Mouse (Mus musculus): ENCODE results near the gene Ctsa.

The Ctsa gene

GRCm38 (mm10) chr2:164794293-164794692 is 38.4 kb upstream of the Ctsa start:
- ChIA-PET CTCF (interaction anchor here (0.5 to 6.8 kb wide), 101 partner anchors 9 to 1599 kb away, joined by 3 to 91 read pairs (median 5); partner anchors contain the start of genes Acot8 (in 4 of the 4), Snx21 (in 4 of the 4), Zswim3 (in 4 of the 4) and Ctsa (in 3 of the 4)), POLR2A (interaction anchor here (0.6 to 24.1 kb wide), 64 partner anchors 9 to 271 kb away, joined by 3 to 694 read pairs (median 5); partner anchors contain the start of genes Acot8 (in 4 of the 4), Zswim3 (in 4 of the 4), Snx21 (in 3 of the 4) and Ube2c (in 3 of the 4))

DNA sequence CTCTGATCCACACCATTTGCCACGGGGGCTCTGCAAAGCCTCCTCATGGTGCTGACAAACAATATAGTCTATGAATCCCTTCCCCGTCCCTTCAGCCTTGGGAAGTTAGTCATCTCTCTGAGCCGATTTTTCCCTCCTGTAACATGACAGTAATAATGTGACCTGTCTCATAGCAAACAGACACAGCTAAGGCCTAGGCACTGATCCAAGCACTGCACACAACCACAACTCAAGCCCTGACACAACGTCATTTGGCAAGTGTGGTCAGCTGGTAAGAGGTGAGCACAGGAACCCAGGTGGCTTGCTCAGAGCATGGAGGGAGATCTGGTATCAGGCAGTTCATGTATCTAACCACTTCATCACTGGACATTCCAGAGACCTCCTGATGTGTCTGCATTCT is 36.8 kb upstream of the Ctsa start:
- ChIA-PET CTCF (interaction anchor here (0.6 to 6.8 kb wide), 6 partner anchors 9 to 81 kb away, joined by 3 to 91 read pairs (median 14); partner anchors contain the start of genes Snx21 (in 3 of the 4), Acot8 (in 1 of the 4) and Zswim3 (in 1 of the 4)), POLR2A (interaction anchor here in 3 of 4 experiments (0.9 to 24.1 kb wide), 11 partner anchors 8 to 49 kb away, joined by 3 to 694 read pairs (median 42); partner anchors contain the start of genes Acot8 (in 3 of the 3), Zswim3 (in 3 of the 3), Ube2c (in 2 of the 3) and Zswim1 (in 2 of the 3))

- POLR2A ChIA-PET: interaction anchor here in 3 of 4 experiments (0.6 to 24.1 kb wide), 19 partner anchors 9 to 258 kb away, joined by 3 to 694 read pairs (median 5); partner anchors contain the start of genes Snx21 (in 2 of the 3), Zswim1 (in 2 of the 3), Ctsa (in 1 of the 3) and Pltp (in 1 of the 3)
- CTCF ChIA-PET: interaction anchor here in 3 of 4 experiments (0.6 to 1.5 kb wide), 22 partner anchors 8 to 1328 kb away, joined by 3 to 9 read pairs (median 4); partner anchors contain the start of genes Zswim1 (in 2 of the 3), Snx21 (in 1 of the 3) and Ube2c (in 1 of the 3)
Observed at GRCm38 (mm10) chr2:164798554-164798953, 34.1 kb upstream of the Ctsa start.

DNA sequence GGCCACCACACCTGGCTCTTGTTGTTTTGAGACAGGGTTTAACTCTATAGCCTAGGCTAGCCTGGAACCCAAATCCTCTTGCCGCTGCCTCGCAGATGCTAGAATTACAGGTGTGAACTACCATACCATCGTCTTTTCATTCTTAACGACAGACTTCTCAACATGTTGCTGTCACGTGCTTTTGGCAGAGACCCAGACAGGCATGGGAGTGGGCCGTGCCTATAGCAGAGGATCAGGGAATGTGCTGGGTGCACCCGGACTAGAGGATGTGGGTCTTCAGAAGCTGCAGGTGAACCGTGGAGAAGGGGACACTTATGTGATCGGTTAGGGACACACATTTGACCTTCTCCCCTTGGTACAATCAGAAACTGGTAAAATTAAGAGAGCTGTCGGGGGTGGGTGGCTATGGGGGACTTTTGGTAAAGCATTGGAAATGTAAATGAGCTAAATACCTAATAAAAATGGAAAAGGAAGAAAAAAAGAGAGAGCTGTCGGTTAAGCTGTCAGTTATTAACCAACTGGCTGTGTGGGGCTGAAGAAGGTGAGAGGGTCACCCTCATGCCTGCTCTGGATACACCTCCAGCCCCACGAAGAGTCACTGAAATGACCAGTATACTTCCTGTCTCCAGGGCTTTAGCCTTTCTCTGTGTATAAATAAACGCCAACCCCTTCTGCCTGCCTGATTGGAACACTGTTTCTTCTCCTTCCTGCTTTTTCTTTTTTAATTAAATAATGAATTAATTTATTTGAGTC is 32.2 kb upstream of the Ctsa start:
- POLR2A ChIA-PET: interaction anchor here in 3 of 4 experiments (0.9 to 24.1 kb wide), 12 partner anchors 8 to 59 kb away, joined by 3 to 694 read pairs (median 5); partner anchors contain the start of genes Ctsa (in 2 of the 3), Snx21 (in 2 of the 3), Spata25 (in 2 of the 3) and Zswim1 (in 2 of the 3)
- CTCF ChIA-PET: interaction anchor here in 1 of 4 experiments (0.6 to 0.8 kb wide), 2 partner anchors 12 to 237 kb away, joined by 3 read pairs; no protein-coding TSS in a partner anchor

DNA sequence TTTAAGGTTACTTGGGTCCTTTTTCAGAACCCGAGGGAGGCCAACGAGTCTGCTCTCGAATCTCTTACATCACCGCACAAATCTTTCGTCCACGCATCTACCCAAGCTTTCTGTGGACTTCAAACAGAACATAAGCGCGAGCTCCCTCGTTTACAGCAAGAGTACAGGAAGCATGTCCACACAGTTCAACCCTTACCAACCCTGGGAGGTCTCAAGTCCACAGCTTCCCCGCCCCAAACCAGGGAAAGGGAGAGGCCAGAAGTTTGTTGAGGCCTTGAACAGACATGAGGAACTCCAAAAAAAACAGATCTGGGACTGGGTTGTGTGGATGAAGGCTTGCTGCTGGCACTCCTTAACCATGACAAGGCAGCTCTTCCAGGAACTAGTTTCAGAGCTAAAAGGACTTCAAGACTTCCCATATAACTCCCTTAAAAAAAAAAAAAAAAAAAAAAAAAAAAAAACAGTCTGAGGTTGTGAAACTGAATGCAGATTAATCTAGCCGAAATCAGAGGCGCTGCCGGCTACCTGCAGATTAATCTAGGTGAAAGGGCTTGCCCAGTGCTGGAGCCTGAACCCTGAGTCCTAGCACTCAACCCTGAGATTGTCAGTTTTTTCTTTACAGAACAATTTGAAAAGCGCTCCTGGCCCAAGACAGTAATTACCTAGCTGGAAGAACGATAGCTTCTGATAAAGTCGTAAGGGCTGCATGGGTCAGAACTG is 29.3 kb upstream of the Ctsa start:
- CTCF ChIA-PET: interaction anchor here (0.6 to 6.8 kb wide), 10 partner anchors 9 to 1275 kb away, joined by 3 to 68 read pairs (median 6); partner anchors contain the start of genes Wfdc10 (in 1 of the 4) and Wfdc9 (in 1 of the 4)

DNA sequence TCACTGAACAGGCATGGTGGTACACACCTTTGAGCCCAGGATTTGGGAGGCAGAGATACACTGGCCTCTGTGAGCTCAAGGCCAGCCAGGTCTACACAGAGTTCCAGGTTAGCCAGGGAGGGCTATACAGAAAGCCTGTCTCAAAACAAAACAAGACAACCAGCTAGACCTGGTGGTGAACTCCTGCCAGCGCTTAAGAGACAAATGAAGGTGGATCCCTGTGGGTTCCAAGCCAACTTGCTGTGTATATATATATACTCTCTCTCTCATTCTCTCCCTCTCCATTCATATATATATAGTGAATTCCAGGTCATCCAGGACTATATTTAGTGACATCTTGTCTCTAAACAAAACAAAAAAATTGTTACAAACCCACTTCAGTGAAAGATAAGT is 28.8 kb upstream of the Ctsa start:
- CTCF ChIA-PET: interaction anchor here (0.6 to 6.8 kb wide), 9 partner anchors 10 to 148 kb away, joined by 3 to 68 read pairs (median 10); partner anchors contain the start of genes Wfdc10 (in 1 of the 4), Wfdc9 (in 1 of the 4) and Zswim1 (in 1 of the 4)
- POLR2A ChIA-PET: interaction anchor here (0.8 to 24.1 kb wide), 52 partner anchors 10 to 1762 kb away, joined by 3 to 694 read pairs (median 9); partner anchors contain the start of genes Ctsa (in 3 of the 4), Neurl2 (in 3 of the 4), Zswim1 (in 3 of the 4) and Gm20458 (in 2 of the 4)

More for the DNA sequence above, 29.3 kb upstream of the Ctsa start:
- POLR2A ChIA-PET: interaction anchor here in 3 of 4 experiments (0.6 to 24.1 kb wide), 38 partner anchors 9 to 343 kb away, joined by 3 to 694 read pairs (median 16); partner anchors contain the start of genes Ctsa (in 3 of the 3), Neurl2 (in 3 of the 3), Zswim1 (in 3 of the 3) and Pcif1 (in 2 of the 3)

DNA sequence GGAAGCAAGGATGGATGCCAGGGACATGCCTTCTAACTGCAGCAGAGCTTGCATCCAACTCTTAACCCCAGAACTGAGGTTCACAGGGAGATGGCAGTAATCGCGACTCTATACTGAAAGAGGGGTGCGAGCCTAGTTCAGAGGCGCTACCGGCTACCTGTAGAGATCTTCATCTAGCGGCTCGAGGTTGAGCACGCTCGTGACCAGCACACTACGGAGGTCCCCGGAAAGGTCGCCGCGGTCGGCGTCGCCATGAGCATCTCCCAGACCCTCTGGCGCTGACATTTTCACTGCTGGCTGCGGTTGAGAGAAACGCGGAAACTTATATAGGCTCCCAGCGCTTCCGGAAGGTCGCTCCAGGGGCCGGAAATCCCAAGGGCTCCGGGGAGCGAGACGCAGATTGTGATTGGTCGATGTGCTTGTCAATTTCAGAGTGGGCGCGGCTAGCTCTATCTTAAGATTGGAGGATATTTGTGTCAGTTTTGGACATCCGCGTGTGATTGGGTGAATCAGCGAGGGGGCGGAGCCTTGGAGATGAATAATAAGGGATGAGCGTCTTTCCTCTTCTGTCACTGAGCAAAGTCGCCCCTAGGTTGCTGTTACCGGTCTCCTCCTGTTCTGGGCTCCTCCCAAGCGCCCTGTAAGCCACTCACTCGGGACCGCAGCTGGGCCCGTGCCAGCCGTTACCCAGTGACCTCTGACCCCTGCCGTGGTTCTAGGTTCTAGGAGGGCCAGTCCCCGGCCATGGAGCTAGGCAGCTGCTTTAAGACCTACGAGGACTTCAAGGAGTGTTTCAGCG is 27.9 kb upstream of the Ctsa start, which contains the start of the genes Acot8 and Zswim3:
TSS of gene Acot8 (minus strand) at position 350 of the 799 bp plus-strand sequence.
TSS of gene Zswim3 (plus strand) at position 566 of the 799 bp plus-strand sequence.
- POLR2A ChIA-PET: interaction anchor here (0.6 to 24.1 kb wide), 112 partner anchors 9 to 1763 kb away, joined by 3 to 694 read pairs (median 5); partner anchors contain the start of genes Zfp335 (in 4 of the 4), Zswim1 (in 4 of the 4), Ctsa (in 3 of the 4) and Neurl2 (in 3 of the 4)

DNA sequence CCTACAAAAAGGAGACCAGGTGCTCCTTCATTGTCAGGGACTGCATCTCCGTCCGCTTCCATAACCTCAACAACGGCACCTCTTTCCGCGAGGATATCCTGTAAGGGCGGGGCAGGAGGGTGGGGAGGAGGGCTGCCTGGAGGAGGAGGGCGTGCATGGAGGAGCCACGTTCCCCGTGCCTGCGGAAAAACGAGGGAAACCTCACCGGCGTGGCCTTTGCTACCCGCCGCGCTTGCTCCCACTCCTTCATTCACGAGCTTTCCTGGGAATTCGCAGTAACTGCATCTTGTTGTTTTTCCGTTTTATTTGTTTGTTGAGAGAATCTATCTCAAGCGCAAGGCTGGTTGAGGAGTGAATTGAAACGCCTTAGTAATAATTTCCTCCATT is 27.3 kb upstream of the Ctsa start:
- CTCF ChIA-PET: interaction anchor here in 3 of 4 experiments (0.7 to 6.8 kb wide), 11 partner anchors 11 to 149 kb away, joined by 3 to 68 read pairs (median 4); partner anchors contain the start of genes Wfdc10 (in 1 of the 3), Wfdc9 (in 1 of the 3) and Zswim1 (in 1 of the 3)
- POLR2A ChIA-PET: interaction anchor here (0.6 to 24.1 kb wide), 102 partner anchors 9 to 1176 kb away, joined by 3 to 694 read pairs (median 6); partner anchors contain the start of genes Zswim1 (in 4 of the 4), Ctsa (in 3 of the 4), Neurl2 (in 3 of the 4) and Pcif1 (in 3 of the 4)

More for the DNA sequence above, 27.9 kb upstream of the Ctsa start, which contains the start of the genes Acot8 and Zswim3:
- CTCF ChIA-PET: interaction anchor here (0.7 to 6.8 kb wide), 16 partner anchors 8 to 149 kb away, joined by 3 to 68 read pairs (median 4); partner anchors contain the start of genes Wfdc10 (in 1 of the 4), Wfdc9 (in 1 of the 4) and Zswim1 (in 1 of the 4)

DNA sequence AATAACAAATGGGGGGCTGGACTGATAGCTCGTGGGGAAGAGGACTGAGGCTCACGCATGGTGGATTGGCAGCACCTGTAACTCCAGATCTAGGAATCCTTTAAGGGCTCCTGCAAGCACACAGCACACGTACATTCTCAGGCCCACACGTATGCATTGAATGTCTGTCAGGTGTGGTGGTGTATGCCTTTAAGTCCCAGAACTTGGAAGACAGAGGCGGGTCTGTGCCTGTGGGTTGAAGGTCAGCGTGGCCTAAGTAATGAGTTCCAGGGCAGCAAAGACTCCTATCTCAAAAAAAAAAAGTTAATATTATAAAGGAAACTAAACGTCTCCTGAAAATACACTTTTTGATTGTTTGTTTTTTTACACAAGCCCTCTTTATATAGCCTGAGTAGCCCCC is 26.1 kb upstream of the Ctsa start:
- CTCF ChIA-PET: interaction anchor here in 2 of 4 experiments (0.6 to 6.8 kb wide), 6 partner anchors 11 to 162 kb away, joined by 3 to 68 read pairs (median 3); partner anchors contain the start of gene Ctsa (in 1 of the 2)
- POLR2A ChIA-PET: interaction anchor here (1.0 to 24.1 kb wide), 29 partner anchors 8 to 111 kb away, joined by 3 to 694 read pairs (median 24); partner anchors contain the start of genes Ctsa (in 3 of the 4), Neurl2 (in 3 of the 4), Zswim1 (in 3 of the 4) and Pcif1 (in 2 of the 4)

- POLR2A ChIA-PET: interaction anchor here in 3 of 4 experiments (1.1 to 18.2 kb wide), 7 partner anchors 6 to 26 kb away, joined by 5 to 694 read pairs (median 397); partner anchors contain the start of genes Acot8 (in 3 of the 3), Zswim3 (in 3 of the 3), Zswim1 (in 2 of the 3) and Ctsa (in 1 of the 3)
- CTCF ChIA-PET: interaction anchor here in 2 of 4 experiments (1.3 to 1.5 kb wide), 2 partner anchors 19 to 20 kb away, joined by 3 to 5 read pairs; no protein-coding TSS in a partner anchor
Observed at GRCm38 (mm10) chr2:164813557-164813956, 19.1 kb upstream of the Ctsa start.

DNA sequence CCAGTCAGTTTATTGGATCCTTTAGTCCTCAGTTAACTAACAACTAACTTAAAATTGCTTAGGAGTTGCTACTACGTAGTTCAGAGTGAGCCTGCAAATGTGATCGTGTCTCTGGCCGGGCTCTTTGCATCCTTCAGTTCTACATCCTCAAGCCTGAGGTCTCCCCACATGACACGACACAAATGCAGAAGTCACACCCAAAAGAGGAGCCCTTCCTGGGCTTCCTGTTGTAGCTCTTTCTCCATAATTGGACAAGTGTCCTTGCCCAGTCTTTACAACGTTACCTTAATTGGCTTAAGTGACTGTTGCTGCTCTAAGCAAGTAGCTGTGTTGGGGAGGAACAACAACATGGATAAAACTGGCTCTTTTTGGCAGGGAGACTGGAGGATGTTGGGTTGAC is 17.3 kb upstream of the Ctsa start:
- CTCF ChIA-PET: interaction anchor here (0.6 to 2.4 kb wide), 4 partner anchors 21 to 146 kb away, joined by 3 to 10 read pairs (median 3); no protein-coding TSS in a partner anchor
- POLR2A ChIA-PET: interaction anchor here (0.5 to 18.2 kb wide), 17 partner anchors 8 to 666 kb away, joined by 3 to 694 read pairs (median 5); partner anchors contain the start of genes Acot8 (in 3 of the 4), Zswim3 (in 3 of the 4), Ctsa (in 2 of the 4) and Neurl2 (in 2 of the 4)

- ChIA-PET POLR2A (interaction anchor here in 3 of 4 experiments (0.6 to 18.2 kb wide), 15 partner anchors 9 to 667 kb away, joined by 3 to 694 read pairs (median 6); partner anchors contain the start of genes Acot8 (in 3 of the 3), Zswim3 (in 3 of the 3), Ctsa (in 2 of the 3) and Neurl2 (in 2 of the 3)), CTCF (interaction anchor here in 3 of 4 experiments (0.6 to 2.4 kb wide), 3 partner anchors 22 to 90 kb away, joined by 3 to 10 read pairs (median 3); no protein-coding TSS in a partner anchor)
Observed at GRCm38 (mm10) chr2:164815821-164816220, 16.9 kb upstream of the Ctsa start.

DNA sequence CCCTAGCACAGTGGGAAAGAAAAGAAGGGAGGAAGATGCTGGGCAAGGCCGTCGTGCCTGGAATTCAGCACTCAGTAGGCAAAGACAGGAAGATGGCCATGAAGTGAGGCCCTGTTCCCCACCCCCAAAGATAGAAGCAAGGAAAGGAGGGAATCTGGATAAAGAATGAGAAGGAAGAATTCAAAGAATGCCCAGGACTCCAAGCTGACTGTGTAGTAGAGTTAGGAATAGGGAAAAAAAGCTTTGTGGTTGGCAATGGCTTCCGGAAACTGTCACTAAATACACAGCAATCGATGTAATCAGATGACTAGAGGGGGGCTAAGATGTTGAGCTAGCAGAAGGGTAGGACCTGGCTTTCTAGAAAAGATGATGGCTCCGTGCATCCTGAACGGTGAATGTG is 15.5 kb upstream of the Ctsa start:
- POLR2A ChIA-PET: interaction anchor here in 3 of 4 experiments (0.7 to 18.2 kb wide), 18 partner anchors 9 to 95 kb away, joined by 3 to 694 read pairs (median 6); partner anchors contain the start of genes Acot8 (in 3 of the 3), Zswim3 (in 3 of the 3), Ctsa (in 2 of the 3) and Neurl2 (in 2 of the 3)
- CTCF ChIA-PET: interaction anchor here in 2 of 4 experiments (1.4 to 1.8 kb wide), 3 partner anchors 23 to 26 kb away, joined by 3 to 14 read pairs (median 5); no protein-coding TSS in a partner anchor

DNA sequence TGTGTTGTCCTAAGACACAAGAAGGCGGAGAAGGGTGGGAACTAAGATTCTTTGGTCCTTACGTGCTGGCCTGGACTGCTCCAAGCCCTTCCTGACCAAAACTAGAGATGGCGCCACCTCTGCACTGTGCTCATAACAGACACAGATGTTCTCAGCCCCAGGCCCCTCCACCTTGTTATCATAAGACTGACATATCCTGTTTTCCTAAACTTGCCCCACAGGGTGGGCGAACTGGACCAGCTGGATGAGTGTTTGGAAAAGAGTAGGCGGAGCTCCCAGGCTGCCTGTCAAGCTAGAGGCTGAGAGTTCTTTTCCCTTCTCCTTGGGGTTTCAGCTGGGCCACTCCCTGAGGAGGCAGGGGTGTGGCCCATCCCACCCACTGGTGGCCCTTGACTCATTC is 15.0 kb upstream of the Ctsa start:
- POLR2A ChIA-PET: interaction anchor here (0.6 to 18.2 kb wide), 20 partner anchors 8 to 94 kb away, joined by 3 to 694 read pairs (median 6); partner anchors contain the start of genes Acot8 (in 3 of the 4), Zswim3 (in 3 of the 4), Ctsa (in 2 of the 4) and Neurl2 (in 2 of the 4)
- CTCF ChIA-PET: interaction anchor here in 3 of 4 experiments (0.7 to 1.8 kb wide), 5 partner anchors 11 to 44 kb away, joined by 3 to 14 read pairs (median 3); no protein-coding TSS in a partner anchor

Measured in embryonic stem cell, embryonic (primary cell).